Mouse (Mus musculus): ENCODE measurements at regions not wholly inside any gene's neighbourhood (a gene's known extent, or its start where the extent isn't known, plus 50 kb on each side); places are given as distances from the start of the nearest gene placed in this dataset.

GRCm38 (mm10) chr1:12344726-12345438 is 931.0 kb downstream of the A830018L16Rik start:
- no peak for DNase-seq

- DNase-seq: no peak
Measured at GRCm38 (mm10) chr1:12345439-12345819, 931.5 kb downstream of the A830018L16Rik start.

GRCm38 (mm10) chr1:12354531-12354930 is 940.6 kb downstream of the A830018L16Rik start:
- no peak for DNase-seq

- DNase-seq: no peak
Measured at GRCm38 (mm10) chr1:12367872-12368271, 954.0 kb downstream of the A830018L16Rik start.

GRCm38 (mm10) chr1:12372968-12373367 is 959.1 kb downstream of the A830018L16Rik start:
- no peak for DNase-seq

DNA sequence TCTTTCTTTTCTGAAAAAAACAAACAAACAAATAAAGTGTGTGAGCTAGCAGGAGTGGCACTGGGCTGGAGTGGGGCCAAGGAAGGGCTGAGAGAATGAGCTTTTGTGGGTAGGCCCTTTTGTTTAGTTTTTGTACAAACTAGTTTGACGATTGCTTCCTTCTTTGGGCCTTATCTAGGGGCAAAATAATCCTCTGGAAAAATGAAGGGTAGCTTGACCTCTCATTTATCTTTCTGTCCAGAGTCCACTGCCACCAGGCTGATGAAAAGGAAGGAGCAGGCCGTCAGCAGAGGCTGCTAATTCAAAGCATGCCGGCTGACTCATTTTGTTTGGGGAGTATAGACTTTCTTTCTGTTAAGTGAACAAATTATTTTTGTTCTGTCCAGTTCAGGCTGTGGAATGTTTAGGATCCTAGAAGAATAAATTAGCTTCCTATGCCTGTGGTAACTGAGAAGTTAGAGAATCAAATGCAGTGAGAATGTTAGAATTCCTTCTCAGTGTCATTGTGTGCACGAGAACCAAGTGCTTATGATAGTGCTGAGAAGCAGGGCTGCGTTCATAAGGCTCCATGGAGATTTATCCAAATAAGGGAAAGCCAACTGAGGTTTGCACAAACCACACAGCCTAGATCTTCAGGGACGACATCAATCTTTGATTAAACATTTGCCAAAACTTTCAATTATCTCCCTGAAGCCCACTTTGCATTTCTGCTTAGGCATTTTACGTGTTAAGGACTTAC is 984.4 kb downstream of the A830018L16Rik start:
- peak; percentile 6 for DNase-seq

GRCm38 (mm10) chr1:12405391-12406270 is 991.7 kb downstream of the A830018L16Rik start:
- DNase-seq: peak; percentile 14

- DNase-seq: peak; percentile 1
Measured at GRCm38 (mm10) chr1:12409738-12410523, 996.0 kb downstream of the A830018L16Rik start.

GRCm38 (mm10) chr1:12410524-12410886 is 996.6 kb downstream of the A830018L16Rik start:
- DNase-seq: peak; percentile 1

GRCm38 (mm10) chr1:12424510-12424909 is 1010.6 kb downstream of the A830018L16Rik start:
- no peak for DNase-seq

DNA sequence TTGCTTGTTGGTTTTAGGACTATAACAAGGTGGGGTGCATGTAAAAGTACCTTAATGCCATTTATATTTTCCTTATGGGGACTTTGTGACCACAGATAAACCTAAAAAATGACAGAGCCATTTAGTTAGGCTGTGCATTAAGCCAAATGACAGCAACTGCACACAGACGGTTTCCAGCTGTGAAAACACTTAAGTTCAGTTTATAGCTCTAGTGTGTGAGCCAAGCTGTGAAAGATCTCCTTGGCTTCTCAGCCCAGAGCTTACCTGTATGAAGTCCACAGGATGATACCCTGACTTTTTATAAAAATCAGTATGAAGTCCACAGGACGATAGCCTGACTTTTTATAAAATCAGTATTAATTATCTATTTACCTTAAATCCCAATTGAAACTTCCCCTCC is 1024.0 kb downstream of the A830018L16Rik start:
- no peak for DNase-seq

GRCm38 (mm10) chr1:12466255-12466654 is 1052.3 kb downstream of the A830018L16Rik start:
- DNase-seq: no peak

DNA sequence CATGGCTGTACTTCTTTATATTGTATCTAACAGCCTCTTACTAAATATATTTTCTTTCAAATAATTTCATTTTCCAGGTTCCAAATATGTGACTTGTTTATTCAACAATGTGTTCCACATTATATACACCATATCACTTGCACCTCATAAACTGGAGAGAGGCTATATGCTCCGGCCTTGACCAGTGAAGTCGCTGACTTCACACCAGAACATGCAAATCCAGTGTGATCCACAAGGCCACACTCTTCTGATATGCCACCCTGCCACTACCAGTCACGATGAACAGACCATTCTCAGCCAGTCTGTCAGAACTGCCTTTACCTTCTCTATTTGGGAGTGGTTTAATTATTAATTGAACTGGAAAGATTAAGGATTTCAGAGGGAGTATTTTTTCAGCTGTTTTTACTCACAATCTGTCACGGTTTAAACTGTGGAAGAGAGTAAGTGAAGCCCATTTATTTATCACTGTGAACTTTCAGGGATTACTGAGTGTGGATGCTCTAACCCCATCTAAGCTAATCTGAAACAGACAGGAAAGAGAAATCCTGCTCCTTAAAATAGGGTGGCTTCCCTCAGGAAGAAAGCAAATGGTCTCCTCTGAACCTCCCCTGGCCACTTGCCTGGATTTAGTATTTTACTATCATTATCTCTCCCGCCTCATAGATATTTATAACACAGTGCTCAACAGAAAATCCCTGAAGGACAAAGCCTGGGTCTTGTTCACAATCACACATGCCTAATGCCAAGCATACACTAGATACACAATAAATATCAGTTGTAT is 1065.3 kb downstream of the A830018L16Rik start:
- no peak for DNase-seq

- DNase-seq: no peak
Measured at GRCm38 (mm10) chr1:12500442-12500841, 1086.5 kb downstream of the A830018L16Rik start.

- DNase-seq: no peak
Measured at GRCm38 (mm10) chr1:12507997-12508396, 1094.1 kb downstream of the A830018L16Rik start.

GRCm38 (mm10) chr1:12510129-12510816 is 1096.4 kb downstream of the A830018L16Rik start:
- DNase-seq: no peak

DNA sequence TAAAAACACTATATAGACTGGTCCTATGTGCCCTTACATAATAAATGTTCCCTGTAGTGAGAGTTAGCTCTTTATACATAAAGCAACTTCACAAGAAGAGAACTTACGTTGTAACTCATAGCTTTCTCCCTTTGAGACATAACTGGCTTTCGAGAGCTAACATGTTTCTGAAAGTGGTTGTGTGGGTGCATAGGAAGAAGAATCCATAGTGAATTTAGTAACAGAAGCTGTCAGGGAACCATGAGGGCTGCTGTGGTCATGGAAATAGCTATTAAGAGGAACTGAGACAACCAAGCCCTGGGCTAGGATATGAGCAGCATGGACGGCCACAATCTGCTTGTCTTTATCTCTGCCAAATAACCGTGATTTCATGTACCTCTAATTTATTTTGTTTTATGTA is 1105.7 kb downstream of the A830018L16Rik start:
- no peak for DNase-seq

- DNase-seq: no peak
Measured at GRCm38 (mm10) chr1:12555859-12556258, 1142.0 kb downstream of the A830018L16Rik start.

GRCm38 (mm10) chr1:12571755-12572358 is 1158.0 kb downstream of the A830018L16Rik start:
- DNase-seq: no peak

DNA sequence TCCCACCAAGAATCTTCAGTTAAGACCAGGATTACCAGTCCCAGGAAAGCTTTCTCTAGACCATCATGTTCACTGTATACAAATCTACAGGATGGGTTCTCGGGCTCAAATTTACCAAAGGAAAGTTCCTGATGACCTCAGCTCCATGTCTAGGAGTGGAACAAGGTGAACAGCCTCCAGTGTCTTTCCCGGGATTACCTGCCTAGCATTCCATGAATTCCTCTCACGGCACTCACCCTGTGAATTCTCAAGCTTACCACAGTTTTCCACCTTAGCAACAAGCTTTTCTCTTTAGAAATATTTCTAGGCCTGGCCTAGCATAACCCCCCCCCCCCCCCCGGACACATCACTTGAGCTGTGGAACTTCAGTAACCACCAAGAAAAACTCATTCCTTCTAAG is 1158.9 kb downstream of the A830018L16Rik start:
- no peak for DNase-seq

- no peak for DNase-seq
Measured at GRCm38 (mm10) chr1:12574274-12574673, 1160.4 kb downstream of the A830018L16Rik start.

All from kidney, adult 9 months (tissue).